8 mouse cellular contexts compared by ENCODE assay signal in the genomic region with DNA sequence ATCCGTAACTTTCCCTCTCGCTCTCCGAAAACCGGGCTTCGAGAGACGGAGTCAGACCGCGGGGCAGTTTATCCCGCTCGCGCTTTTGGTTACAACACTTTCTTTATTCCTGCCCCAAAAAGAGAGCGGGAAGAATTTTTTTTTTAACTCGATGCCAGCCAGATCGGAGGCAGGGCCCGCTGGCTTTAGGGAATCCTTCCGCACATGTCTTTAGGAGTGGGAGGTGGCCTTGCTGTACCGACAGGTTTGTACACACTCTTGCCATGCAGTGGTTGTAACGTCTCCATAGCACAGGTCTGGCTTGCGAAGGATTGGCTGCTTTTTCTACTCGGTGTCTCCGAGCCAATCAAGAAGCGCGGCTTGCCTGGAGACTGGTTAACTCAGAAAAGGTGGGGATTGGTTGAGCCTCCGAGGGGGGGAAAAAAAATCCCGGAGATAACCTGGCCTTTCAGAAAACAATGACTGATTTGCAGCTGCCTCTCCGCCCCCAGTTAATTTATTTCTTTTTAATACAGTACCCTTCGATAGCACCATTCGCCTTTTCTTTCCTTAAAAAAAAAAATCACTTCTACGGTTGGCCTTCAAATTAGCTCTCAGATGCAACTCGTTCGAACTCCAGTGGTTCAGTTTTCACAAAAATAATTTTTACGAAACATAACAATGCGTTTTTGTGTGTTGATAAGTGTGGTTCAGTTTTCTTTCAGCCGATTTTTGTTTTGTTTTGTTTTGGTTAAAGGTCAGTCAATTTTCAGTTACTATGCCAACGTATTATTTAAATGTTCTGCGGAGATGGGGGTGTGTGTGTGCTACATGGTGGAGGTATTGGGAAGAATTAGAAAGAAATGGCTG. TPM values are rescaled to one million over a fixed set of nuclear protein-coding genes. Genes with fewer than 3 reads are reported as not detected.
A peak's percentile ranks its signal among the peaks of the same experiment; 100 is the strongest.
DNase-seq lines count a peak whose midpoint lies in the region; ATAC-seq lines count a peak whose summit lies in the region.

No protein-coding gene starts in this region.

- H3K9me3 ChIP-seq in hindbrain, embryonic 12.5 days (replicated peaks), result no peaks in the 10 kb centered on the region

- peaks cover 7% of the 10 kb centered on the region for H3K4me1 ChIP-seq in hindbrain, embryonic 12.5 days

- H3K27me3 ChIP-seq in hindbrain, embryonic 12.5 days, result no peaks in the 10 kb centered on the region

- 6% methylated on average over 36 of the region's 36 CpGs for WGBS in hindbrain, embryonic 12.5 days

- ATAC-seq in hindbrain, embryonic 12.5 days (ENCODE audit: low FRiP score), result peak; percentile 85

- H3K36me3 ChIP-seq in hindbrain, embryonic 12.5 days, result no peaks in the 10 kb centered on the region

- peak overlapping the region; percentile 100 for H3K27ac ChIP-seq in hindbrain, embryonic 12.5 days

- H3K4me3 ChIP-seq in hindbrain, embryonic 12.5 days, result peak overlapping the region; percentile 87

- H3K4me2 ChIP-seq in hindbrain, embryonic 12.5 days (replicated peaks), result peak overlapping the region; percentile 69

- H3K9ac ChIP-seq in hindbrain, embryonic 12.5 days, result peak overlapping the region; percentile 99

- peak; percentile 99 for DNase-seq in R1 (ENCODE audit: low read depth, low spot score)
- DNase-seq in cerebellum, postnatal 25 days, result peak; percentile 85 to 88
- peak; percentile 86 to 90 for DNase-seq in frontal cortex, postnatal 14 days (ENCODE audit: low spot score in 2 of 2)
- DNase-seq in layer of hippocampus, postnatal 10 days (ENCODE audit: low spot score in 2 of 2), result peak; percentile 76 to 81
- peak; percentile 82 for DNase-seq in lung, postnatal 14 days
- peak; percentile 79 for DNase-seq in ovary, postnatal 36 days (ENCODE audit: low spot score)
- peak; percentile 90 for DNase-seq in thymus, postnatal 14 days

RNA-seq across cellular contexts. Expression of a gene that starts 1.7 kb away (rescaled TPM):
- polyA plus RNA-seq in hindbrain, embryonic 12.5 days (2016; fragmentation: Nextera tagmentation; extraction: Ambion mirVana), result 37.4 and 41.6 TPM in 2 replicates
- total RNA-seq in layer of hippocampus, postnatal 10 days (2021), result 10 to 100 TPM; 19.3 to 20.1 TPM

Comparison
In these comparisons a context has a peak if more than half of its experiments do, and no peak if none do; other contexts are left out.
1. Peak in every context shown above with its lines: DNase-seq, ATAC-seq, H3K4me3 ChIP-seq and H3K27ac ChIP-seq.